Mouse (Mus musculus) hindbrain, embryonic 14.5 days (tissue): ENCODE measurements around the gene Otub1. TPM values are rescaled to one million over a fixed set of nuclear protein-coding genes. Genes with fewer than 3 reads are reported as not detected.

Experiments used
- ATAC-seq: fragments of 200-750 bp; cut with Nextera tagmentation; 2 replicates; pipeline ENCODE4 v1.8.0; 2017; ENCODE audit warnings: moderate number of reproducible peaks, mild to moderate bottlenecking, moderate TSS enrichment, moderate library complexity; ENCODE audit not compliant: low FRiP score
- DNase-seq: peaks from one replicate; pipeline ENCODE4 v3.0.0-alpha.2; 2015; ENCODE audit warnings: low spot score
- H3K27ac ChIP-seq: fragments of 300-500 bp; sonication (generic); 2 replicates; pipeline ENCODE4 v1.5.1; 2014; ENCODE audit warnings: mild to moderate bottlenecking, moderate library complexity
- H3K27me3 ChIP-seq: fragments of 300-500 bp; sonication (generic); 2 replicates; pipeline ENCODE4 v1.6.1; 2014; ENCODE audit warnings: mild to moderate bottlenecking, low read length, mixed read lengths; ENCODE audit not compliant: control insufficient read depth, insufficient read depth
- H3K36me3 ChIP-seq: fragments of 300-500 bp; sonication (generic); replicated peaks from 2 replicates; pipeline ENCODE4 v1.6.1; 2014; ENCODE audit not compliant: control insufficient read depth, insufficient read depth
- H3K4me1 ChIP-seq: fragments of 300-500 bp; sonication (generic); replicated peaks from 2 replicates; pipeline ENCODE4 v1.6.1; 2014; ENCODE audit warnings: antibody characterized with exemption, low read length, mixed read lengths; ENCODE audit not compliant: control insufficient read depth, insufficient read depth
- H3K4me2 ChIP-seq: fragments of 300-500 bp; sonication (generic); replicated peaks from 2 replicates; pipeline ENCODE4 v1.6.1; 2014; ENCODE audit warnings: mild to moderate bottlenecking, moderate library complexity
- H3K4me3 ChIP-seq: fragments of 300-500 bp; sonication (generic); replicated peaks from 2 replicates; pipeline ENCODE4 v1.5.1; 2014; ENCODE audit warnings: mild to moderate bottlenecking, low read length
- H3K9ac ChIP-seq: fragments of 300-500 bp; sonication (generic); 2 replicates; pipeline ENCODE4 v1.6.1; 2014
- H3K9me3 ChIP-seq: fragments of 300-500 bp; sonication (generic); 2 replicates; pipeline ENCODE4 v1.6.1; 2016; ENCODE audit warnings: low read length; ENCODE audit not compliant: control insufficient read depth
- WGBS: fragments of 180-500 bp; shearing (Covaris S2); extraction: QIAGEN DNeasy Blood & Tissue Kit; methylation state at CpG from one replicate; pipeline ENCODE4 v1.1.7; 2014; 5-methylcytosine and 5-hydroxymethylcytosine counted together
- polyA plus RNA-seq: library from polyadenylated mRNA; unstranded; fragments of >200 nt; fragmentation: Nextera tagmentation; extraction: Ambion mirVana; gene quantifications from 2 replicates; pipeline ENCODE4 v1.2.1, GENCODE M21; 2014

Otub1 gene
- polyA plus RNA-seq, 1 experiment from 2014 or later = 234 TPM

DNA sequence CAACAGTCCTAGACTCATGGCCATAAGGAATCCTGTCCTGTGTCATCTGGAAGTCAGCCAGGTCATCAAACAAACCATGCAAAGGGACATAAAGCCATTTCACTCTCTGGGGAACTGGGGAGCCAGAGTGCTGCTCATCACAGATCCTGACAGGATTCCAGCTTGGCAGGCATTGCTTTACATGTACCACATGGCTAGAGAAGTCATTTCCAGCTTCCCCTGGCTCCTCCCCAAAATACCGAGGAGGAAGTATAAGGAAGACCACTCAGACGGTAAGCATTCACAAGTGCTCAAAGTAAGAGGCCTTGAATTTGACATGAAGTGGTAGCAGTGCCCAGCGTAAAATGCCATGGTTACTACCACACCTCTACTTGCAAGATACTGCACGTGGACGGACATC lies 8.4 kb upstream of the Otub1 start:
- no peak overlapping the region for H3K4me2 ChIP-seq
- no peak overlapping the region for H3K4me3 ChIP-seq
- no peaks in the 10 kb centered on the region for H3K9me3 ChIP-seq
- no peak overlapping the region for H3K27ac ChIP-seq
- H3K9ac ChIP-seq = no peak overlapping the region
- DNase-seq (no peak), ATAC-seq (no peak)
- peaks cover 20% of the 10 kb centered on the region for H3K4me1 ChIP-seq
- H3K27me3 ChIP-seq = no peaks in the 10 kb centered on the region
- WGBS = 95% methylated on average over 5 of the region's 5 CpGs
- H3K36me3 ChIP-seq = peaks cover 30% of the 10 kb centered on the region

DNA sequence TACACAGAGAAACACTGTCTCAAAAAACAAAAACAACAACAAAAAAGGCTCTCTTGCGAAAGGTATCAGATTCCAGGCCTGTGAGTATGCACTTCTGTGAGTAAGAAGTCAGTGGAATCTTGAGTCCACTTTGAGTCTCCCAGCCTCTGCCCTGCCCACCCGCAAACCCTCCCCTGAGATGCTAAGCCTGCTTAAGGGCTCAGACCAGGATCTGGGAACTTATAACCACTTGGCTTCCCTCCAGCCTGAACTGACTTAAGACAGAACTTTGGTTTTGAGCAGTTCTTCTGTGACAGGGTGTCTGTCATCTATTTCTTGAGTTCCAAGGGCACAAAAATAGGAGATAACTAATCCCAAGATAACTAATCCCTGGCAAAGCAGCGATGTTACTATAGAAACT lies 6.9 kb upstream of the Otub1 start:
- Histone ChIP-seq H3K9me3 (no peaks in the 10 kb centered on the region), H3K36me3 (peaks cover 30% of the 10 kb centered on the region), H3K9ac (no peak overlapping the region), H3K4me3 (no peak overlapping the region), H3K27me3 (no peaks in the 10 kb centered on the region), H3K4me2 (no peak overlapping the region), H3K4me1 (peaks cover 19% of the 10 kb centered on the region), H3K27ac (no peak overlapping the region)
- ATAC-seq (no peak), DNase-seq (no peak)
- WGBS = 91% methylated on average over 3 of the region's 3 CpGs

DNA sequence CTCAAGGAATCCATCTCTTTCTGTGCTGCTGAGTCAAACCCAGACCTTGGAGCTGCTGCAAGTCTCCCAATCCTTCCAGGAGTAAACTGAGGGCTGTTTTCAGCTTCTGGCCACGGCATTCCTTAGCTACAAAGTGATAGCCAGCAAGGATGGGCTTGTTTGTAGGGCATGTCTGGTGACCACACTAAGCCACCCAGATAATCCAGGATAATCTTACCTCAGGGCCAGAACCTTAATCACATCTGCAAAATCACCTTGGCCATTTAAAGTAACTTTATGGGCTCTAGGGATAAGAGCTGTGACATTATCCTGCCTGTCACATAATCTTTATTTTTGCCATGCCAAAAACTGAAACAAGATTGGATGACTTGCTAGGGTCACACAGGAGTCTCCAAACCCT lies 6.1 kb upstream of the Otub1 start:
- Histone ChIP-seq H3K4me3 (no peak overlapping the region), H3K36me3 (peaks cover 30% of the 10 kb centered on the region), H3K27ac (no peak overlapping the region), H3K4me1 (peaks cover 17% of the 10 kb centered on the region), H3K9me3 (no peaks in the 10 kb centered on the region), H3K4me2 (no peak overlapping the region), H3K9ac (no peak overlapping the region), H3K27me3 (no peaks in the 10 kb centered on the region)
- DNase-seq (no peak), ATAC-seq (no peak)
- 76% methylated on average over 1 of the region's 1 CpGs for WGBS

DNA sequence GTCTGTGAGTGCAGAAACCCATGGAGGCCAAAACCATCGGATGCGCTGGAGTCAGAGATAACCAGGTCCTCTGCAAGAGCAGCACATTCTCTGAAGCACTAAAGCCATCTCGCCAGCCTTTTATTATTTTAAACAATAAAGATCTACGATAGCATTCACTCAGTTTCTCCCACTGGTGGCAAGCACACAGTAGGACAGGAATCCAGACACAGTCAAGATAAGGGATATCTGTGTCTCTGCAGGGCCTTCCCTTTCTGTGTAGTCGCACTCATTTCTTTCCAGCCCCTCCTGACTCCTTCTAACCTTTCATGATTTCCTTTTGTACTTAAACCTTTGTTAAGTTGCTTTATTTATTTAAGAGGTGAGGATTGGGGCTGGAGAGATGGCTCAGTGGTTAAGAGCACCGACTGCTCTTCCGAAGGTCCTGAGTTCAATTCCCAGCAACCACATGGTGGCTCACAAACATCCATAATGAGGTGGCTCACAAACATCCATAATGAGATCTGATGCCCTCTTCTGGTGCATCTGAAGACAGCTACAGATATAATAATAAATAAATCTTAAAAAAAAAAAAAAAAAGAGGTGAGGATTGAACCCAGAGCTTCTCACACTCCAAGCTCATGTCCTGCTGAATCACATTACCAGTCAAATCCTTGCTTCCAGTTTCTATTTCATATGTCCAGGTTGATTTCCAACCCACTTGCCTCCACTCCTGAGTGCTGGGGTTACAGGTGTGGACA lies 4.0 kb upstream of the Otub1 start:
- Histone ChIP-seq H3K9ac (no peak overlapping the region), H3K27ac (no peak overlapping the region)
- no peak for ATAC-seq

DNA sequence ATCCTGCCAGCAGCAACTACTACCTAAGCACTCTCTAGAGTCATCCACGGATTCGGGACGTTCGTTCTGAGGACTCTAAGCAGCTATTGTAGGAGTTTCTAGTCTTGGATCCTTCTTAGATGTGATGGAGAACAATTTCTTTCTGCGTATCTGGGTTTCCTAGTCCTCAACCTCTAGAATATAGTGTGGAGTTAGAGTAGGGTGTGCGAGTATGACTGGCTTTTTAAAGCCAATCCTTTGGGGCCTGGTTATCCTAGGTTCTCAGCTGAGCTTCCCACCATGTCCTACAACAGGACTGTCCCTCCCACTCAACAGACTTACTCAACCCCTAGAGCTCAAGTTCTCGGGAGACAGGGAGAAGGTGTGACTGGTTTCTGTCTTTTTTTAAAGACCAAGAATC lies 790 bp downstream of the Otub1 start:
- WGBS = 39% methylated on average over 7 of the region's 7 CpGs
- H3K9me3 ChIP-seq = no peaks in the 10 kb centered on the region
- peaks cover 38% of the 10 kb centered on the region for H3K36me3 ChIP-seq
- H3K4me3 ChIP-seq = peak overlapping the region; percentile 84
- no peaks in the 10 kb centered on the region for H3K27me3 ChIP-seq
- H3K4me1 ChIP-seq = peaks cover 16% of the 10 kb centered on the region
- H3K27ac ChIP-seq = peak overlapping the region; percentile 98
- DNase-seq = no peak
- H3K9ac ChIP-seq = peak overlapping the region; percentile 88
- peak overlapping the region; percentile 92 for H3K4me2 ChIP-seq
- no peak for ATAC-seq

More for the DNA sequence above, 4.0 kb upstream of the Otub1 start:
- Histone ChIP-seq H3K36me3 (peaks cover 22% of the 10 kb centered on the region), H3K4me3 (no peak overlapping the region), H3K27me3 (no peaks in the 10 kb centered on the region), H3K9me3 (no peaks in the 10 kb centered on the region), H3K4me2 (no peak overlapping the region), H3K4me1 (peaks cover 5% of the 10 kb centered on the region)
- WGBS = 87% methylated on average over 7 of the region's 7 CpGs
- DNase-seq = no peak

DNA sequence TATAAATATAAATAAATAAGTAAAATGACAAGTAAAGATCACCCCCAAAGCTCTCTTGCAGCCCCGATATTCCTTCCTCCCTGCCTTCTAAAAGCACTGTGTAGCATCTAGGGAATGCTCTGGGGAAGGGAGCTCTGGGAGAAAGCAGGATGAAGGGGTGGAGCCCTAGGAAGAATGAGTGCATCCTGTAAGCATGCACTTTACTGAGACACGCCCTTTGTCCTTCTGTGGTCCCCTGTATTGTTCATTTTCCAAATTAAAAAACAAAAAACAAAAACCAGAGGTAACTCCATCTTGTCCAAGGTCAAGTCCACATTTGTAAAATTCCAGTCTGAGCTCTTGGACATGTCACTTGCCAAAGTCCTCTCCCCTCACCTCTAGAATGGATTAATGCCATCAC lies 1.2 kb downstream of the Otub1 start:
- Histone ChIP-seq H3K4me3 (peak overlapping the region; percentile 84), H3K27ac (0 out of 2 replicates have a peak overlapping the region, but pooled peaks have one; percentile 98)
- 81% methylated on average over 2 of the region's 2 CpGs for WGBS

DNA sequence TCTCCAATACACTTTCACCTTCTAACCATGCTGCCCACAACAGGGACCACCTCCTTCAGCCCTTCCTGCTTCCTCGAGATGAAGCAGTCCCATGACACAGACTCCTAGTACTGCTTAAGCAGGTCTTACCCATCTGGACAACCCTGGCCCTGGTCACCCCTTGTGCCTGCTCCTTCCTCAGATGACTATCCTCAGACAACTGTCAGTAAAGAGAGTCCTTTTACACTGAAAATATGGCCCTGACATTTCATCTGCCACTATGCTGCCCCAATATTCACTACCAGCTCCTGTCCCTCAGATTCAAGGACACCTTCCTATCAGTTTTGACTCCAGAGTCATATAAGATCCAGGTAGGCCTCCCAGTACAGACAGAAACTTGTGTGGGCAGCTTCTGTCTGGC lies 5.7 kb downstream of the Otub1 start:
- H3K27me3 ChIP-seq = no peaks in the 10 kb centered on the region
- peaks cover 72% of the 10 kb centered on the region for H3K36me3 ChIP-seq
- no peak for DNase-seq
- H3K9me3 ChIP-seq = no peaks in the 10 kb centered on the region
- no peak overlapping the region for H3K27ac ChIP-seq
- peaks cover 15% of the 10 kb centered on the region for H3K4me1 ChIP-seq
- 68% methylated on average over 1 of the region's 1 CpGs for WGBS
- no peak overlapping the region for H3K4me3 ChIP-seq
- no peak overlapping the region for H3K9ac ChIP-seq
- no peak overlapping the region for H3K4me2 ChIP-seq
- ATAC-seq = no peak

More for the DNA sequence above, 1.2 kb downstream of the Otub1 start:
- Histone ChIP-seq H3K9me3 (no peaks in the 10 kb centered on the region), H3K27me3 (no peaks in the 10 kb centered on the region), H3K9ac (peak overlapping the region; percentile 88), H3K36me3 (peaks cover 42% of the 10 kb centered on the region), H3K4me2 (peak overlapping the region; percentile 92), H3K4me1 (peaks cover 16% of the 10 kb centered on the region)
- DNase-seq (no peak), ATAC-seq (no peak)

DNA sequence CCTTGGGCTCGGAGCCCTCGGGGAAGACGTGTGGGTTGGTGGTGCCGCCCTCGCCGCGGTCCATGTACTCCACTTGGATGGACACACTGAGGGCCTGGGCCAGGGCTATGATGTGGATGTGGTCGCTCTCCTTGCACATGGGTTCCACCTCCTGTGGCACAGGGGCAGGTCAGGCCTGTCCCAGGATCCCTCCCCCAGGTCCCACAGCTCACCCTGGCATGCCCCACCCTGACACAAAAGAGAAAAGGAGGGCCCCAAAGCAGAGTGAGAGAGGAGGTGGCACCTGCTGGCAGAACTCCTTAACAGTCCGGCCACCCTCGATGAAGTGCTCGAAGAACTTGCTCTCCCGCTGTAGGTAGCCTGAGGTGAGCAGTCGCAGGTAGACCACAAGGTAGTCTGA lies 7.0 kb downstream of the Otub1 start:
- no peak overlapping the region for H3K4me3 ChIP-seq
- no peaks in the 10 kb centered on the region for H3K9me3 ChIP-seq
- WGBS = 95% methylated on average over 13 of the region's 13 CpGs
- H3K4me1 ChIP-seq = 0 out of 2 replicates have a peak, but pooled peaks cover 2% of the 10 kb centered on the region
- H3K9ac ChIP-seq = no peak overlapping the region
- DNase-seq (no peak), ATAC-seq (no peak)
- no peaks in the 10 kb centered on the region for H3K27me3 ChIP-seq
- H3K4me2 ChIP-seq = no peak overlapping the region
- H3K36me3 ChIP-seq = peaks cover 69% of the 10 kb centered on the region
- no peak overlapping the region for H3K27ac ChIP-seq

DNA sequence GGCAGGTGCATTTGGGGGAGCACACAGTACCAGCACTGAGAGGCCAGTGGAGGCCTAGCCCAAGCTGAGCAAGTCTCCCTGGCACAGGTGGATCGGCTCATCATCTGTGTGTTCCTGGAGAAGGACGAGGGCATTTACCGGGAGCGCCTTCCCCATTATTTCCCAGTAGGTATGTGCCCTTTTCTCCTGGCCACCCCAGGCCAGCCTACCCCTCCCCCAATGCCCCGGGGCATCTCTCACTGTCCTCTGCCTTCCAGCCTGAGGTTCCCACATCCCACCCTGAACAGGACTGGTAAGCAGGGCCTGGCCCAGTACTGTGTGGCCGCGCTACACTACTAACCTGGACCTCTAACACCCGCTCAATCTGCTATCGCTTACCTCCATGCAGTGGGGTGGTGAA lies 8.7 kb downstream of the Otub1 start:
- ATAC-seq = 0 out of 2 replicates have a peak, but pooled peaks have one; percentile 21
- Histone ChIP-seq H3K27me3 (no peaks in the 10 kb centered on the region), H3K4me1 (no peaks in the 10 kb centered on the region), H3K4me2 (no peak overlapping the region), H3K4me3 (no peak overlapping the region), H3K27ac (no peak overlapping the region), H3K9me3 (no peaks in the 10 kb centered on the region), H3K9ac (no peak overlapping the region), H3K36me3 (peaks cover 53% of the 10 kb centered on the region)
- DNase-seq = no peak
- WGBS = 83% methylated on average over 9 of the region's 9 CpGs
